Mouse (Mus musculus) CD8-positive naive resting alpha-beta T cell, adult 2 months (primary cell): Measurements from ENCODE around the gene Hoxa3.

Source experiments
- DNase-seq, 2 experiments: peaks; one replicate each; pipeline ENCODE4 v3.0.0; 2022; ENCODE audit warnings: low read depth in 2 of 2, low spot score in 2 of 2

Gene Hoxa3

GRCm38 (mm10) chr6:52185222-52185621, 27.9 kb downstream of the Hoxa3 start:
- DNase-seq: no peak

GRCm38 (mm10) chr6:52184668-52185067, 28.5 kb downstream of the Hoxa3 start:
- no peak for DNase-seq

- DNase-seq: no peak
Measured at GRCm38 (mm10) chr6:52183311-52184080, 29.6 kb downstream of the Hoxa3 start.

GRCm38 (mm10) chr6:52182793-52183192, 30.3 kb downstream of the Hoxa3 start:
- DNase-seq: no peak

- DNase-seq: no peak
Measured at GRCm38 (mm10) chr6:52182030-52182429, 31.1 kb downstream of the Hoxa3 start.

- no peak for DNase-seq
Measured at GRCm38 (mm10) chr6:52180726-52181125, 32.4 kb downstream of the Hoxa3 start.

- DNase-seq: no peak
Measured at GRCm38 (mm10) chr6:52180213-52180710, 32.9 kb downstream of the Hoxa3 start.

- DNase-seq: no peak
Measured at GRCm38 (mm10) chr6:52179690-52180089, 33.4 kb downstream of the Hoxa3 start.

GRCm38 (mm10) chr6:52178918-52179665, 34.0 kb downstream of the Hoxa3 start:
- no peak for DNase-seq

GRCm38 (mm10) chr6:52177806-52178205, 35.3 kb downstream of the Hoxa3 start:
- no peak for DNase-seq

- DNase-seq: no peak
Measured at GRCm38 (mm10) chr6:52177061-52177735, 35.9 kb downstream of the Hoxa3 start, which contains the start of gene 5730596B20Rik. TSS of gene 5730596B20Rik (plus strand) at chr6:52177498.

- DNase-seq: no peak
Measured at GRCm38 (mm10) chr6:52176391-52176790, 36.7 kb downstream of the Hoxa3 start.

GRCm38 (mm10) chr6:52175864-52176263, 37.3 kb downstream of the Hoxa3 start:
- no peak for DNase-seq

GRCm38 (mm10) chr6:52174968-52175751, 38.0 kb downstream of the Hoxa3 start:
- DNase-seq: no peak

- no peak for DNase-seq
Measured at GRCm38 (mm10) chr6:52173648-52174047, 39.5 kb downstream of the Hoxa3 start.

- DNase-seq: no peak
Measured at GRCm38 (mm10) chr6:52172501-52172900, 40.6 kb downstream of the Hoxa3 start.

GRCm38 (mm10) chr6:52171938-52172337, 41.2 kb downstream of the Hoxa3 start:
- DNase-seq: no peak

GRCm38 (mm10) chr6:52171331-52171730, 41.8 kb downstream of the Hoxa3 start:
- DNase-seq: no peak

GRCm38 (mm10) chr6:52170898-52171223, 42.3 kb downstream of the Hoxa3 start:
- DNase-seq: no peak

- DNase-seq: no peak
Measured at GRCm38 (mm10) chr6:52170166-52170897, 42.8 kb downstream of the Hoxa3 start.
